Mouse (Mus musculus) left cerebral cortex, postnatal 14 days (tissue): ENCODE results near the gene Psg27. TPM values are rescaled to one million over a fixed set of nuclear protein-coding genes. Genes with fewer than 3 reads are reported as not detected.
"Not testable (repeated sequence)": the region's sequence is repeated elsewhere in the genome, so short reads cannot be mapped to it uniquely, and the experiment has no call there.

ENCODE experiments used
- DNase-seq, 2 experiments: peaks; one replicate each; pipeline ENCODE4 v3.0.0; 2021 to 2022; ENCODE audit warnings: low spot score in 2 of 2, mixed read lengths in 1 of 2
- intact Hi-C: fragments of 180-260 bp; cut with DNase I; formaldehyde crosslinking; loops from one replicate; pipeline ENCODE4 v1.15.1; 2025
- long read RNA-seq, 2 experiments: library from polyadenylated mRNA; stranded (forward); transcript quantifications; one replicate each; pipeline ENCODE4 v2.0.0; 2021
- total RNA-seq, 2 experiments: library from RNA; stranded (reverse); gene quantifications; 2 replicates each; pipeline ENCODE4 v1.2.3; 2021

The Psg27 gene
- not detected for total RNA-seq
- long read RNA-seq, experiment 1 = 0 reads
- long read RNA-seq, experiment 2 = 0 reads

DNA sequence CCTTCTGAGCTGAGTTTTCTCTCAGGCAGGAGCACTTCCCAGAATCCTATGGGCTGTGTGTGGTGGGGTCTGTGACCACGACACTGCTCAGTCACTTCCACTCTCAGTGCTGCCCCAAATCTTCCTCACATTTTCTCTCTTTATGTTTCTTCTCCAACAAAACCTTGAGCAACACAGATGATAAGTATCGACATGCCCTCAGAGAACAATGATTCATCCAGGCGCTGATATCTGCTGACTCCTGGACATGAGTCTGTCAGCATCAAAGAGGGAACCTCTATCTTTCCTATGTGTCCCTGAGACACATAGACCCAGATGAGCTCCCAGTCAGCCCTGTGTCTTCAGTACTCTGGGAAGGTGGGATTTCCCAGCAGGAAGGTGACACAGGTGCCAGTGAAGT, at the start of gene Psg27:
Gene Psg27 (minus strand): TSS at position 101 of the 400 bp plus-strand sequence.
- DNase-seq = no peak
- intact Hi-C loops = no loop called here

DNA sequence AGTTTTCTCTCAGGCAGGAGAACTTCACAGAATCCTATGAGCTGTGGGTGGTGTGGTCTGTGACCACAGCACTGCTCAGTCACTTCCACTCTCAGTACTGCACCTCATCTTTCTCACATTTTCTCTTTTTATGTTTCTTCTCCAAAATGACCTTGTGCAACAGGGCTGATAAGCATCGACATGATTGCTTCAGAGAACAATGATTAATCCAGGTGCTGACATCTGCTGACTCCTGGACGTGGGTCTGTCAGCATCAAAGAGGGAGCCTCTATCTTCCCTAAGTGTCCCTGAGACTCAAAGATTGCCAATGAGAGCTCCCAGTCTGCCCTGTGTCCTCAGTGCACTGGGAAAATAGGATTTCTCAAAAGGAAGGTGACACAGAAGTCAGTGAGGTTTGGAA, 49.3 kb upstream of the Psg27 start, which contains the start of gene Psg23:
Gene Psg23 (minus strand): TSS at position 101 of the 400 bp plus-strand sequence.
- DNase-seq, intact Hi-C loops: not testable (repeated sequence)

DNA sequence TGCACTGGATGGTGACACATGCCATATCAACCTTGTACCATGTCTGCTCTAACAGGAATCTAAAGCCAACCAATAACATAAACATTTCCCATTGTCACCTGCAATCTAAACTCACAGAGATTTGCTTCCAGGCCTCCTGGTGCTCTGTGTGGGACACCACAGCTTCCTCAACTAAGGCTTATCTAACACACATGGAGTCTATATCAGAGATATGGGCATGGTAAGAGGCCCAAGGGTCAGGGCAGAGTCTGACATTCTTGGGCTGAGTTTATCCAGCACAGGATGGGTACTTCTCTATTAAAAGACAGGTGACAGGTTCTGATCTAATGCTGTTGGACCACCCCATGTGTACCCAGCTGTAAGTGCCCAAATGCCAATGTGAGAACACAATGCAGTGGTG, 7.3 kb downstream of the Psg27 start:
- intact Hi-C loops = no loop called here
- no peak for DNase-seq

DNA sequence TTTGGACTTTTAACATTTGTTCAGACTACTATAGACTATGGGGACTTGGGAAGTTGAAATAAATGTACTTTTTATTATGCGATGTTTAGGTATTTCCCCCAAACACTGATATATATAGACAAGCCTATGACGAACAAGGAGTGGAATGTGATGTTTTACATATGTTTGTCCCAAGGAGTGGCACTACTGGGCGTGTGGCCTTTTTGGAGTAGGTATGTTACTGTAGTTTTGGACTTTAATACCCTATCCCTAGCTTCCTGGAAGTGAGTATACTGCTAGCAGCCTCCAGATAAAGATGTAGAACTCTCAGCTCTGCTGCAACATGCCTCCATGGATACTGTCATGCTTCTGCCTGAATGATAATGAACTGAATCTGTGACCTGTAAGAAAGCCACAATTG, 11.4 kb downstream of the Psg27 start:
- intact Hi-C loops, DNase-seq: not testable (repeated sequence)

DNA sequence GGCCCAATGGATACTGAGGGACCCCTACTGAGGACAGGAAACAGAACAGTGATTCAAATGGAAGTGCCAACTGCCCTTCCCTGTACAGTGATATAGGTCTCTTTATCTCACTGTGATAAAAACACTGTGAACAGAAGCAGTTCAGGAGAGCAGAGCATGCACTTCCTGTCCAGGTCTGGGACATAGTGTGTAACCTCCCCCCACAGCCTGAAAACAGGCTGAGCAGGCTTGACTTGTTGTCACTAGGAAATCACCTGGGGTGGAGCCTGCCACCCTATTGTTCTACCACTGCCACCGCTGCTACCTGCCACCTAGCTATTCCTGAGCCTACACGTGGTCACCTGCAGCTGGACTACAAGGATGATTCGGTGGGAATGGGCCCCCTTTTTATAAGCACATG, 33.7 kb downstream of the Psg27 start:
- intact Hi-C loops = no loop called here

DNA sequence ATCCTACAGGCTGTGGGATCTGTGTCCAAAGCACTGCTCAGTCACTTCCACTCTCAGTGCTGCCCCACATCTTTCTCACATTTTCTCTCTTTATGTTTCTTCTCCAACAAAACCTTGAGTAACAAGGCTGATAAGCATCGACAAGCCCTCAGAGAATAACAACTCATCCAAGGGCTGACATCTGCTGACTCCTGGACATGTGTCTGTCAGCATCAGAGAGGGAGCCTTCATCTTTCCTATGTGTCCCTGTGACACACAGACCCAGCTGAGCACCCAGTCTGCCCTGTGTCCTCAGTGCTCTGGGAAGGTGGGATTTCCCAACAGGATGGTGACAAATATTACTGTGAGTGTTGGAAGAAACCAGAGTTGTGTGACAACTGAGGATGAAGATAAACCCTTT, 34.9 kb downstream of the Psg27 start, which contains the start of gene Psg25:
Gene Psg25 (minus strand): TSS at position 101 of the 400 bp plus-strand sequence.
- intact Hi-C loops = no loop called here
- DNase-seq = no peak

More for the DNA sequence above, 33.7 kb downstream of the Psg27 start:
- no peak for DNase-seq

DNA sequence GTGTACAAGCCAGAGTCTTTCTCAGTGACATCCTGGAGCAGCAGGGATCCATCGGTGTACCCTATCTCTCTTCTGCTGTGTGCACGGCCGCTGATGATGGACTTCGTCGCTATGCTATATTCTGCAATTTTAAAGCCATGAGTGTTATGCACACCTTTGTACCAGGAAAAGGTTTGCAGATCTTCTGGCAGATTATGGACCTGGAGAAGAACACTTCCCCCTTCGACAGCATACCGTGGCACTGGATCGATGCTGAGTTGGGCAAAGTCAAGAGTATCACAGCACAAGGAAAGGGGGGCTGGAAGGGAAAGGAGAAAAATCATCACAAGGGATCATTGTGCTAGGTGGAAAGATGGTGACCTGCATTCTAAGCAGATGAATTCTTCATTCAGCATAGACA, 42.4 kb downstream of the Psg27 start:
- no peak for DNase-seq

DNA sequence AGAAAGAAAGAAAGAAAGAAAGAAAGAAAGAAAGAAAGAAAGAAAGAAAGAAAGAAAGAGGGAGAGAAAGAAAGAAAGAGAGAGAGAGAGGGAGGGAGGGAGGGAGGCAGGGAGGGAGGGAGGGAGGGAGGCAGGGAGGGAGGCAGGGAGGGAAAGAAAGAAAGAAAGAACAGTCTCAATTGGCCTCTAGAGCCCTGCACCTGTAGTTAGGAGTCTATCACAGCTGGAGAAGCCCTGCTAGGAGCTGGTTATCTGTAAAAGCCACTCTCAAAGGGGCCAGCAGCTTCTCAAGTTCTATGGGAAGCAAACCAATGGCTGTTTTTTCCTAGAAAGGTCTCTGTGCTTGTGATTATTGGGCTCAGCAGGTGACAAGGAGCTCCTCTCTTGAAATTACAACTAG, 54.3 kb downstream of the Psg27 start:
- intact Hi-C loops, DNase-seq: not testable (repeated sequence)

More for the DNA sequence above, 42.4 kb downstream of the Psg27 start:
- intact Hi-C loops = no loop called here

DNA sequence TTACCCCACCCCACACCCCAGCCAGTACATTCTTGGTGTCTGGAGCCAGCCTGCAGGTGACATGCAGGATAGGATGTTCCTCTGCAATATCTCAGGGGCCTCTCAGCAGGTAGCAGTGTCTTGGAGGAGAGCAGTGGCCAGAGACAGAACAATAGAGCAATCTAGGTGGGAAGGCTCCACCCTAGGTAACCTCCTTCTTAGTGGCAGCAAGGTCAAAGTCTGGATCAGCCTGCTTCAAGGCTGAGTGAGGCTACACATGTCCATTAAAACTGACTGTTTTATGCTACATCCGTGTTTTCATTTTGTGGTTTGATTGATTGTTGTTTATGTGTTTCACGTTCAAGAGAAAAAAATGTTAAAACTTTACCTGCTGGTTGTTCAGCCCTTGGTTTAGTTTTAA, 54.7 kb downstream of the Psg27 start:
- DNase-seq, intact Hi-C loops: not testable (repeated sequence)

DNA sequence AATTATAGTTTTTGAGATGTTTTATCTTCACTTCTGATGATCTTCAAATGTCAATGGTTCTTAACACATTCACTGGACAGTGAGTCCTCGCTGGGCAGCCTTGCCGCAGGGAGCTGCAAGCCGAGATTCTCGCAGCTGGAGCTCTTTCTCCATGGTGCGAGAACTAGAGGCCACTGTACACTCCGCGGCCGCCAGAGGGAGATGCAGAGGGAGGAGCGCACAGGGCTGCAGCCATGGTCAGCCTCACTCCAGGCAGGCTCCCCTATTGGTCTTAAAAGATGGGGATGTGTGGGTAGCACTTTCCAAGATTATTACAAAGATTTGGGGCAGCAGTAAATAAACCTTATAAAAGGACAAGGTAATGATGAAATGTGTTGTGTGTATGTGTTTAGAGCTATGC, 55.6 kb downstream of the Psg27 start:
- intact Hi-C loops = no loop called here
- no peak for DNase-seq

Other genes with a start within 250 kb of the Psg27 start
- gene Psg18, start 212.3 kb downstream of the Psg27 start, total RNA-seq = not detected
- not detected for gene Psg28, start 135.3 kb downstream of the Psg27 start, total RNA-seq
- gene Psg26, start 83.1 kb downstream of the Psg27 start, total RNA-seq = not detected
- gene Psg25, start 35.0 kb downstream of the Psg27 start, total RNA-seq = not detected
- not detected for gene Psg23, start 49.2 kb upstream of the Psg27 start, total RNA-seq
- gene Psg21, start 89.4 kb upstream of the Psg27 start, total RNA-seq = not detected
- not detected for gene Psg20, start 118.9 kb upstream of the Psg27 start, total RNA-seq
- gene Psg22, start 150.8 kb upstream of the Psg27 start, total RNA-seq = not detected
- gene Psg19, start 231.2 kb upstream of the Psg27 start, total RNA-seq = not detected